ENCODE assay signal across 9 mouse cellular contexts in genomic region chr17:31557124-31557880, GRCm38 (mm10). TPM values are rescaled to one million over a fixed set of nuclear protein-coding genes. Genes with fewer than 3 reads are reported as not detected.
DNase-seq lines count a peak whose midpoint lies in the region; ATAC-seq lines count a peak whose summit lies in the region.
"Had no signal": no experiment of that assay in that cellular context is flagged by ENCODE, and none has a peak within 500 bp of the region (broad histone marks: within the 10 kb centered on the region; RNA-seq: fewer than 3 reads in every experiment).

No protein-coding gene starts in this region.

- H3K4me3 ChIP-seq in forebrain, embryonic 13.5 days: no peak overlapping the region
- no peak overlapping the region for H3K4me3 ChIP-seq in hindbrain, embryonic 13.5 days
- H3K4me3 ChIP-seq: neural tube, embryonic 12.5 days had no signal

- no peaks in the 10 kb centered on the region for H3K9me3 ChIP-seq in forebrain, embryonic 13.5 days (replicated peaks)
- no peaks in the 10 kb centered on the region for H3K9me3 ChIP-seq in hindbrain, embryonic 13.5 days
- H3K9me3 ChIP-seq: neural tube, embryonic 12.5 days had no signal

- H3K27ac ChIP-seq in forebrain, embryonic 13.5 days: peak overlapping the region; percentile 74
- H3K27ac ChIP-seq in hindbrain, embryonic 13.5 days: peak overlapping the region; percentile 71
- H3K27ac ChIP-seq: neural tube, embryonic 12.5 days had no signal

- peaks cover 17% of the 10 kb centered on the region for H3K4me1 ChIP-seq in forebrain, embryonic 13.5 days
- H3K4me1 ChIP-seq in hindbrain, embryonic 13.5 days (replicated peaks): peaks cover 25% of the 10 kb centered on the region

- WGBS in forebrain, embryonic 13.5 days: 57% methylated on average over 11 of the region's 11 CpGs
- 52% methylated on average over 11 of the region's 11 CpGs for WGBS in hindbrain, embryonic 13.5 days

- DNase-seq in retina, postnatal 1 day: peak; percentile 64
- DNase-seq in retina, embryonic 14.5 days (ENCODE audit: low spot score): no peak
- peak; percentile 51 to 75 for DNase-seq in lung, postnatal 4 days
- no peak for DNase-seq in urinary bladder, adult 2 months (ENCODE audit: low spot score)
- no peak for DNase-seq in Muller cell, postnatal 12 days (ENCODE audit: inconsistent ontology term)
- DNase-seq in frontal cortex, postnatal 14 days (ENCODE audit: low spot score in 2 of 2): no peak

- H3K36me3 ChIP-seq in forebrain, embryonic 13.5 days (ENCODE audit: poor library complexity, severe bottlenecking): no peaks in the 10 kb centered on the region
- no peaks in the 10 kb centered on the region for H3K36me3 ChIP-seq in hindbrain, embryonic 13.5 days
- H3K36me3 ChIP-seq: neural tube, embryonic 12.5 days had no signal

- no peaks in the 10 kb centered on the region for H3K27me3 ChIP-seq in forebrain, embryonic 13.5 days
- no peaks in the 10 kb centered on the region for H3K27me3 ChIP-seq in hindbrain, embryonic 13.5 days
- H3K27me3 ChIP-seq: neural tube, embryonic 12.5 days had no signal

- peak; percentile 73 for ATAC-seq in forebrain, embryonic 13.5 days
- ATAC-seq in hindbrain, embryonic 13.5 days (ENCODE audit: low FRiP score): peak; percentile 58; the same call in 1 of the 2 replicates

- peak overlapping the region; percentile 1; the same call in 1 of the 2 replicates for H3K4me2 ChIP-seq in forebrain, embryonic 13.5 days
- no peak overlapping the region for H3K4me2 ChIP-seq in hindbrain, embryonic 13.5 days
- H3K4me2 ChIP-seq: neural tube, embryonic 12.5 days had no signal

- H3K9ac ChIP-seq in forebrain, embryonic 13.5 days: no peak overlapping the region
- H3K9ac ChIP-seq in hindbrain, embryonic 13.5 days: no peak overlapping the region
- H3K9ac ChIP-seq: neural tube, embryonic 12.5 days had no signal

RNA-seq across cellular contexts. Expression of gene Pknox1, which starts 7.2 kb away (rescaled TPM):
- 29.6 and 30.5 TPM in 2 replicates for polyA plus RNA-seq in forebrain, embryonic 13.5 days (2015; fragmentation: Nextera tagmentation; extraction: Ambion mirVana)
- 42.5 and 48.2 TPM in 2 replicates for polyA plus RNA-seq in hindbrain, embryonic 13.5 days (2015; fragmentation: Nextera tagmentation; extraction: Ambion mirVana)
- polyA plus RNA-seq in urinary bladder, adult 2 months (2012; rRNA removed): 21.4 and 23.1 TPM in 2 replicates

RNA-seq across cellular contexts. Expression of gene Ndufv3, which starts 37.4 kb away (rescaled TPM):
- polyA plus RNA-seq in forebrain, embryonic 13.5 days (2015; fragmentation: Nextera tagmentation; extraction: Ambion mirVana): 340 and 354 TPM in 2 replicates
- polyA plus RNA-seq in hindbrain, embryonic 13.5 days (2015; fragmentation: Nextera tagmentation; extraction: Ambion mirVana): 399 and 414 TPM in 2 replicates
- polyA plus RNA-seq in urinary bladder, adult 2 months (2012; rRNA removed): 219 and 221 TPM in 2 replicates

RNA-seq across cellular contexts. Expression of gene Wdr4, which starts 37.5 kb away (rescaled TPM):
- polyA plus RNA-seq in forebrain, embryonic 13.5 days (2015; fragmentation: Nextera tagmentation; extraction: Ambion mirVana): 37.9 and 43.6 TPM in 2 replicates
- 33.2 and 38.5 TPM in 2 replicates for polyA plus RNA-seq in hindbrain, embryonic 13.5 days (2015; fragmentation: Nextera tagmentation; extraction: Ambion mirVana)
- polyA plus RNA-seq in urinary bladder, adult 2 months (2012; rRNA removed): 20.5 and 26.7 TPM in 2 replicates

Comparison
In these comparisons a context has a peak if more than half of its experiments do, and no peak if none do; other contexts are left out.
1. DNase-seq: peak in retina, postnatal 1 day (single experiment) and lung, postnatal 4 days (2 of 2); none in retina, embryonic 14.5 days (single experiment), urinary bladder, adult 2 months (single experiment), Muller cell, postnatal 12 days (single experiment) and frontal cortex, postnatal 14 days (0 of 2).